Mouse (Mus musculus) lung, embryonic 14.5 days (tissue): ENCODE measurements at regions not wholly inside any gene's neighbourhood (a gene's known extent, or its start where the extent isn't known, plus 50 kb on each side); places are given as distances from the start of the nearest gene placed in this dataset.
"Not testable (repeated sequence)": the region's sequence is repeated elsewhere in the genome, so short reads cannot be mapped to it uniquely, and the experiment has no call there.

Source experiments
- ATAC-seq: fragments of 200-750 bp; cut with Nextera tagmentation; 2 replicates; pipeline ENCODE4 v1.8.0; 2017; ENCODE audit warnings: mild to moderate bottlenecking, moderate TSS enrichment, moderate library complexity; ENCODE audit not compliant: insufficient read depth
- DNase-seq: peaks from one replicate; pipeline ENCODE4 v3.0.0-alpha.2; 2015
- H3K27ac ChIP-seq: fragments of 300-500 bp; sonication (generic); 2 replicates; pipeline ENCODE4 v1.5.1; 2014; ENCODE audit warnings: low read depth, mild to moderate bottlenecking, moderate library complexity
- H3K27me3 ChIP-seq: fragments of 300-500 bp; sonication (generic); 2 replicates; pipeline ENCODE4 v1.6.1; 2014; ENCODE audit warnings: low read length, control low read depth; ENCODE audit not compliant: insufficient read depth
- H3K36me3 ChIP-seq: fragments of 300-500 bp; sonication (generic); 2 replicates; pipeline ENCODE4 v1.6.1; 2014; ENCODE audit warnings: control low read depth; ENCODE audit not compliant: insufficient read depth
- H3K4me1 ChIP-seq: fragments of 300-500 bp; sonication (generic); 2 replicates; pipeline ENCODE4 v1.6.1; 2014; ENCODE audit warnings: antibody characterized with exemption, control low read depth; ENCODE audit not compliant: insufficient read depth
- H3K4me2 ChIP-seq: fragments of 300-500 bp; sonication (generic); 2 replicates; pipeline ENCODE4 v1.6.1; 2014; ENCODE audit warnings: mild to moderate bottlenecking
- H3K4me3 ChIP-seq: fragments of 300-500 bp; sonication (generic); 2 replicates; pipeline ENCODE4 v1.5.1; 2014; ENCODE audit warnings: low read depth, low read length
- H3K9ac ChIP-seq: fragments of 300-500 bp; sonication (generic); 2 replicates; pipeline ENCODE4 v1.6.1; 2014
- H3K9me3 ChIP-seq: fragments of 300-500 bp; sonication (generic); 2 replicates; pipeline ENCODE4 v1.6.1; 2016; ENCODE audit warnings: low read depth, low read length, control low read depth
- CTCF ChIP-seq: IDR thresholded peaks from 2 replicates; pipeline ENCODE4 v1.5.1; 2016; ENCODE audit warnings: antibody characterized with exemption, low read depth
- WGBS: fragments of 180-500 bp; shearing (Covaris S2); extraction: QIAGEN DNeasy Blood & Tissue Kit; methylation state at CpG from one replicate; pipeline ENCODE4 v1.1.7; 2014; 5-methylcytosine and 5-hydroxymethylcytosine counted together

- not testable (repeated sequence) for H3K27me3 ChIP-seq, H3K4me1 ChIP-seq, H3K9ac ChIP-seq, H3K36me3 ChIP-seq, H3K9me3 ChIP-seq, H3K27ac ChIP-seq
- ATAC-seq (peak; percentile 100), DNase-seq (peak; percentile 86)
- Histone ChIP-seq H3K4me2 (peak overlapping the region; percentile 20; the same call in 1 of the 2 replicates), H3K4me3 (peak overlapping the region; percentile 43)
- WGBS, result 1% methylated on average over 13 of the region's 13 CpGs
- TF ChIP-seq CTCF, result 0 out of 2 replicates have a peak, but pooled peaks have one; percentile 20
Measured at GRCm38 (mm10) chr17:17293932-17294534, 80.1 kb upstream of the Riok2 start.

GRCm38 (mm10) chr17:17295037-17295436 is 79.1 kb upstream of the Riok2 start:
- H3K9me3 ChIP-seq, H3K36me3 ChIP-seq, DNase-seq, H3K4me1 ChIP-seq, H3K27ac ChIP-seq, ATAC-seq, H3K9ac ChIP-seq, H3K27me3 ChIP-seq: not testable (repeated sequence)
- Histone ChIP-seq H3K4me3 (peak overlapping the region; percentile 43), H3K4me2 (peak overlapping the region; percentile 57)
- 0% methylated on average over 1 of the region's 1 CpGs for WGBS

GRCm38 (mm10) chr17:17303496-17303895 is 70.6 kb upstream of the Riok2 start:
- H3K4me3 ChIP-seq, H3K36me3 ChIP-seq, DNase-seq, H3K4me2 ChIP-seq, H3K9ac ChIP-seq, ATAC-seq, H3K27ac ChIP-seq, H3K4me1 ChIP-seq, H3K27me3 ChIP-seq, H3K9me3 ChIP-seq: not testable (repeated sequence)
- whole genome bisulfite sequencing, result 90% methylated on average over 10 of the region's 10 CpGs
